Mouse (Mus musculus): ENCODE measurements around the gene Tbc1d2. TPM values are rescaled to one million over a fixed set of nuclear protein-coding genes. Genes with fewer than 3 reads are reported as not detected.

The Tbc1d2 gene
- polyA plus RNA-seq, 1 experiment from 2014 or later = 3.1 TPM

- no peaks in the 10 kb centered on the region for H3K9me3 ChIP-seq (replicated peaks; ENCODE audit: control insufficient read depth, low read length)
- no peak for ATAC-seq (ENCODE audit: insufficient read depth, low FRiP score)
- no peak overlapping the region for H3K27ac ChIP-seq (ENCODE audit: low read length)
- no peak overlapping the region for H3K9ac ChIP-seq (ENCODE audit: low read length)
- H3K27me3 ChIP-seq (ENCODE audit: control insufficient read depth, insufficient read depth, low read length) = no peaks in the 10 kb centered on the region
- H3K4me2 ChIP-seq (ENCODE audit: low read depth, low read length) = no peak overlapping the region
- 57% methylated on average over 11 of the region's 11 CpGs for WGBS
- no peak overlapping the region for H3K4me3 ChIP-seq (replicated peaks; ENCODE audit: low read length)
- H3K36me3 ChIP-seq (ENCODE audit: control insufficient read depth, insufficient read depth, low read length) = no peaks in the 10 kb centered on the region
- no peaks in the 10 kb centered on the region for H3K4me1 ChIP-seq (ENCODE audit: control insufficient read depth, insufficient read depth, low read length)
Measured at GRCm38 (mm10) chr4:46618196-46618817, 31.7 kb downstream of the Tbc1d2 start.

- Histone ChIP-seq H3K9me3 (replicated peaks; ENCODE audit: control insufficient read depth, low read length) (no peaks in the 10 kb centered on the region), H3K27me3 (ENCODE audit: control insufficient read depth, insufficient read depth, low read length) (no peaks in the 10 kb centered on the region), H3K36me3 (ENCODE audit: control insufficient read depth, insufficient read depth, low read length) (no peaks in the 10 kb centered on the region), H3K4me1 (ENCODE audit: control insufficient read depth, insufficient read depth, low read length) (no peaks in the 10 kb centered on the region), H3K27ac (ENCODE audit: low read length) (no peak overlapping the region), H3K9ac (ENCODE audit: low read length) (no peak overlapping the region), H3K4me2 (ENCODE audit: low read depth, low read length) (no peak overlapping the region), H3K4me3 (replicated peaks; ENCODE audit: low read length) (no peak overlapping the region)
- 72% methylated on average over 6 of the region's 6 CpGs for WGBS
- 0 out of 2 replicates have a peak, but pooled peaks have one; percentile 10 for ATAC-seq (ENCODE audit: insufficient read depth, low FRiP score)
Measured at GRCm38 (mm10) chr4:46617408-46617807, 32.6 kb downstream of the Tbc1d2 start.

DNA sequence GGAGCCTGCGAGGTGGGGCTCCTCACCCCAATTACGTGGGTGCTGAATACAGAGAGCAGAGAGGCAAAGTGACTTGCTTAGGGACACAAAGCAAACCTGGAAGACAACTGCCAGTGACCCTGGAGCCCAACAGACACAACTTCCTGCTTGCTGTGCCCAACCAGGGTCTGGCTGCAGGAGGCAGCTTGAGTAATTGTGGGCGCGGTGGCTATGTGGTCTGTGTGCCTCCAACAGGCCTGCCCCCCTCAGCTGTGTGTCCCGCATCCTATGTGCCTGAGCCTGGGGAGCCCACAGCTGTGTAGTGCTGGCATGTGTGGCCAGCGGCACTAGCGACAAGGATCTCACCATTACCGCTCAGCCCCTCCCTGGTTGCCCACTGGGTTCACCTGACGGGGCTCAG, 35.4 kb downstream of the Tbc1d2 start:
- Histone ChIP-seq H3K4me1 (ENCODE audit: control insufficient read depth, insufficient read depth, low read length) (no peaks in the 10 kb centered on the region), H3K27ac (ENCODE audit: low read length) (no peak overlapping the region), H3K4me3 (replicated peaks; ENCODE audit: low read length) (no peak overlapping the region), H3K4me2 (ENCODE audit: low read depth, low read length) (no peak overlapping the region), H3K9me3 (replicated peaks; ENCODE audit: control insufficient read depth, low read length) (no peaks in the 10 kb centered on the region), H3K36me3 (ENCODE audit: control insufficient read depth, insufficient read depth, low read length) (no peaks in the 10 kb centered on the region), H3K27me3 (ENCODE audit: control insufficient read depth, insufficient read depth, low read length) (no peaks in the 10 kb centered on the region), H3K9ac (ENCODE audit: low read length) (no peak overlapping the region)
- ATAC-seq (ENCODE audit: insufficient read depth, low FRiP score) = no peak
- WGBS = 70% methylated on average over 9 of the region's 9 CpGs

- no peak for ATAC-seq (ENCODE audit: insufficient read depth, low FRiP score)
- H3K4me3 ChIP-seq (replicated peaks; ENCODE audit: low read length) = no peak overlapping the region
- no peaks in the 10 kb centered on the region for H3K4me1 ChIP-seq (ENCODE audit: control insufficient read depth, insufficient read depth, low read length)
- H3K27ac ChIP-seq (ENCODE audit: low read length) = no peak overlapping the region
- H3K9ac ChIP-seq (ENCODE audit: low read length) = no peak overlapping the region
- no peaks in the 10 kb centered on the region for H3K27me3 ChIP-seq (ENCODE audit: control insufficient read depth, insufficient read depth, low read length)
- no peaks in the 10 kb centered on the region for H3K36me3 ChIP-seq (ENCODE audit: control insufficient read depth, insufficient read depth, low read length)
- H3K9me3 ChIP-seq (replicated peaks; ENCODE audit: control insufficient read depth, low read length) = no peaks in the 10 kb centered on the region
- WGBS = 66% methylated on average over 12 of the region's 12 CpGs
- no peak overlapping the region for H3K4me2 ChIP-seq (ENCODE audit: low read depth, low read length)
Measured at GRCm38 (mm10) chr4:46613618-46614017, 36.4 kb downstream of the Tbc1d2 start.

DNA sequence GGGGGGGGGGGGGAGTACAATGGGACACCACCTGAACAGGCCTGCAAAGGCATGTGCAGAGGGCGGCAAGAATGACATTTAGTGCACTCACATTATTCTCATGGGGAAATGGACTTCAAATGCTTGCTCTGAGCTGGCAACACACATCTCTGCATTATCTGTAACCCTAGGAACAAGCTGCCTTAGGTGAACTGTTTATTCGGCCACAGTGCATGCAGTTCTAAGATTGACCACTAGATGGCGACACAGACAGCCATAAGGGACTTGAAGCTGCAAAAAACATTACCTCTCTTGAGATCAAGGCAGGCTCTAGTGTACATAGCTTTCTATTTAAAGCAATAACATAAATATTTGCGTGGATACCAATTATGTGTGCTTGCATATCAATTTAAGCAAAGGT, 38.8 kb downstream of the Tbc1d2 start:
- no peak overlapping the region for H3K27ac ChIP-seq (ENCODE audit: low read length)
- ATAC-seq (ENCODE audit: insufficient read depth, low FRiP score) = no peak; the same call in 1 of the 2 replicates
- H3K36me3 ChIP-seq (ENCODE audit: control insufficient read depth, insufficient read depth, low read length) = no peaks in the 10 kb centered on the region

GRCm38 (mm10) chr4:46607601-46608000, 42.4 kb downstream of the Tbc1d2 start:
- Histone ChIP-seq H3K4me2 (ENCODE audit: low read depth, low read length) (no peak overlapping the region), H3K27ac (ENCODE audit: low read length) (no peak overlapping the region), H3K9me3 (replicated peaks; ENCODE audit: control insufficient read depth, low read length) (no peaks in the 10 kb centered on the region), H3K27me3 (ENCODE audit: control insufficient read depth, insufficient read depth, low read length) (no peaks in the 10 kb centered on the region), H3K4me1 (ENCODE audit: control insufficient read depth, insufficient read depth, low read length) (no peaks in the 10 kb centered on the region), H3K36me3 (ENCODE audit: control insufficient read depth, insufficient read depth, low read length) (no peaks in the 10 kb centered on the region), H3K4me3 (replicated peaks; ENCODE audit: low read length) (no peak overlapping the region), H3K9ac (ENCODE audit: low read length) (no peak overlapping the region)
- WGBS = 55% methylated on average over 3 of the region's 3 CpGs
- ATAC-seq (ENCODE audit: insufficient read depth, low FRiP score) = no peak

More for the DNA sequence above, 38.8 kb downstream of the Tbc1d2 start:
- Histone ChIP-seq H3K4me1 (ENCODE audit: control insufficient read depth, insufficient read depth, low read length) (no peaks in the 10 kb centered on the region), H3K9ac (ENCODE audit: low read length) (no peak overlapping the region), H3K4me3 (replicated peaks; ENCODE audit: low read length) (no peak overlapping the region), H3K27me3 (ENCODE audit: control insufficient read depth, insufficient read depth, low read length) (no peaks in the 10 kb centered on the region), H3K4me2 (ENCODE audit: low read depth, low read length) (no peak overlapping the region), H3K9me3 (replicated peaks; ENCODE audit: control insufficient read depth, low read length) (no peaks in the 10 kb centered on the region)
- 2% methylated on average over 4 of the region's 4 CpGs for WGBS

DNA sequence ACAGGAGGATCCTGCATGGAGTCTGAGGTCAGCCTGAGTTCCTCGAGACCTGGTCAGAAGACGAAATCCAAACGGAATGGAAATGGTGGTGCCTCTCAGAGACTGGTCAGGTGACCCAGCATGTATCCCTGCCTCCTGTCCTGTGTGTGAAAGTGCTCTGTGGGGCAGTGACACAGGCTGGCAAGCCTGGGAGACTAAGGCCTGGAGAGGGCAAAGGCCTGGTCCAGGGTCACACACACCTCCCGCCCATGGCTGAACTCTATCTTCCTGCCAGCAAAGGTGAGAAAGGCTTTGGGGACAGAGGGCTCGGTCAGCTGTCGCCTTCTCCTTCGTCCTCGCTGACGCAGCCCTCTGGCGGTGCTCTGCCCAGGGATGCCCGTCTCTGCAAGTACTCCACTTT, 44.6 kb downstream of the Tbc1d2 start:
- no peak overlapping the region for H3K27ac ChIP-seq (ENCODE audit: low read length)
- H3K36me3 ChIP-seq (ENCODE audit: control insufficient read depth, insufficient read depth, low read length) = no peaks in the 10 kb centered on the region
- H3K4me3 ChIP-seq (replicated peaks; ENCODE audit: low read length) = no peak overlapping the region
- WGBS = 53% methylated on average over 11 of the region's 11 CpGs
- no peak overlapping the region for H3K4me2 ChIP-seq (ENCODE audit: low read depth, low read length)
- peaks cover 2% of the 10 kb centered on the region; the same call in 1 of the 2 replicates for H3K4me1 ChIP-seq (ENCODE audit: control insufficient read depth, insufficient read depth, low read length)
- H3K9ac ChIP-seq (ENCODE audit: low read length) = no peak overlapping the region
- no peaks in the 10 kb centered on the region for H3K9me3 ChIP-seq (replicated peaks; ENCODE audit: control insufficient read depth, low read length)
- peaks cover 14% of the 10 kb centered on the region for H3K27me3 ChIP-seq (ENCODE audit: control insufficient read depth, insufficient read depth, low read length)
- no peak for ATAC-seq (ENCODE audit: insufficient read depth, low FRiP score)

GRCm38 (mm10) chr4:46602704-46603103, 47.3 kb downstream of the Tbc1d2 start:
- no peak overlapping the region; the same call in 1 of the 2 replicates for H3K9ac ChIP-seq (ENCODE audit: low read length)
- H3K27ac ChIP-seq (ENCODE audit: low read length) = no peak overlapping the region
- no peaks in the 10 kb centered on the region for H3K36me3 ChIP-seq (ENCODE audit: control insufficient read depth, insufficient read depth, low read length)
- no peaks in the 10 kb centered on the region for H3K9me3 ChIP-seq (replicated peaks; ENCODE audit: control insufficient read depth, low read length)
- peaks cover 4% of the 10 kb centered on the region; the same call in 1 of the 2 replicates for H3K4me1 ChIP-seq (ENCODE audit: control insufficient read depth, insufficient read depth, low read length)
- H3K4me3 ChIP-seq (replicated peaks; ENCODE audit: low read length) = no peak overlapping the region
- H3K27me3 ChIP-seq (ENCODE audit: control insufficient read depth, insufficient read depth, low read length) = peaks cover 16% of the 10 kb centered on the region
- no peak for ATAC-seq (ENCODE audit: insufficient read depth, low FRiP score)
- 50% methylated on average over 7 of the region's 7 CpGs for WGBS
- no peak overlapping the region for H3K4me2 ChIP-seq (ENCODE audit: low read depth, low read length)

- peak; percentile 64 for ATAC-seq (ENCODE audit: insufficient read depth, low FRiP score)
- peak within 1 kb of the TSS; percentile 53; the same call in 1 of the 2 replicates for H3K27ac ChIP-seq (ENCODE audit: low read length)
- WGBS = under 1% methylated on average over 66 of the region's 66 CpGs
Measured at GRCm38 (mm10) chr4:46601844-46602423, 48.1 kb downstream of the Tbc1d2 start, which contains the start of gene Coro2a. Gene Coro2a, minus strand, starts transcription at chr4:46602202.

More at GRCm38 (mm10) chr4:46601844-46602423, 48.1 kb downstream of the Tbc1d2 start, which contains the start of gene Coro2a:
- Histone ChIP-seq H3K36me3 (ENCODE audit: control insufficient read depth, insufficient read depth, low read length) (no peaks in the 10 kb centered on the region), H3K9me3 (replicated peaks; ENCODE audit: control insufficient read depth, low read length) (no peaks in the 10 kb centered on the region), H3K4me3 (replicated peaks; ENCODE audit: low read length) (peak within 1 kb of the TSS; percentile 67), H3K9ac (ENCODE audit: low read length) (peak within 1 kb of the TSS; percentile 79), H3K4me1 (ENCODE audit: control insufficient read depth, insufficient read depth, low read length) (peaks cover 4% of the 10 kb centered on the region; the same call in 1 of the 2 replicates), H3K4me2 (ENCODE audit: low read depth, low read length) (peak within 1 kb of the TSS; percentile 93), H3K27me3 (ENCODE audit: control insufficient read depth, insufficient read depth, low read length) (peaks cover 16% of the 10 kb centered on the region)

Data from stomach, embryonic 16.5 days (tissue).